Mouse (Mus musculus) liver, embryonic 13.5 days (tissue): Measurements from ENCODE around the gene Cdh26. TPM values are rescaled to one million over a fixed set of nuclear protein-coding genes. Genes with fewer than 3 reads are reported as not detected.

Experiments used
- ATAC-seq: fragments of 200-750 bp; cut with Nextera tagmentation; 2 replicates; pipeline ENCODE4 v1.8.0; 2017; ENCODE audit warnings: low read depth, mild to moderate bottlenecking, moderate number of reproducible peaks, moderate library complexity
- DNase-seq: peaks from one replicate; pipeline ENCODE4 v3.0.0; 2022
- H3K27ac ChIP-seq: fragments of 300-500 bp; sonication (generic); 2 replicates; pipeline ENCODE4 v1.5.1; 2015; ENCODE audit warnings: moderate library complexity, mild to moderate bottlenecking, inconsistent platforms
- H3K27me3 ChIP-seq: fragments of 300-500 bp; sonication (generic); 2 replicates; pipeline ENCODE4 v1.6.1; 2015; ENCODE audit warnings: mild to moderate bottlenecking, inconsistent platforms
- H3K36me3 ChIP-seq: fragments of 300-500 bp; sonication (generic); 2 replicates; pipeline ENCODE4 v1.6.1; 2015; ENCODE audit warnings: mild to moderate bottlenecking, inconsistent platforms
- H3K4me1 ChIP-seq: fragments of 300-500 bp; sonication (generic); replicated peaks from 2 replicates; pipeline ENCODE4 v1.6.1; 2015; ENCODE audit warnings: inconsistent platforms
- H3K4me2 ChIP-seq: fragments of 300-500 bp; sonication (generic); 2 replicates; pipeline ENCODE4 v1.6.1; 2015; ENCODE audit warnings: inconsistent platforms, mild to moderate bottlenecking, moderate library complexity
- H3K4me3 ChIP-seq: fragments of 300-500 bp; sonication (generic); replicated peaks from 2 replicates; pipeline ENCODE4 v1.5.1; 2015; ENCODE audit warnings: mild to moderate bottlenecking, inconsistent platforms
- H3K9ac ChIP-seq: fragments of 300-500 bp; sonication (generic); 2 replicates; pipeline ENCODE4 v1.6.1; 2015; ENCODE audit warnings: mild to moderate bottlenecking, inconsistent platforms
- H3K9me3 ChIP-seq: fragments of 300-500 bp; sonication (generic); replicated peaks from 2 replicates; pipeline ENCODE4 v1.6.1; 2016; ENCODE audit warnings: inconsistent platforms
- WGBS: fragments of 180-500 bp; shearing (Covaris S2); methylation state at CpG from one replicate; pipeline ENCODE4 v1.1.7; 2015; ENCODE audit not compliant: insufficient replicate concordance; 5-methylcytosine and 5-hydroxymethylcytosine counted together
- polyA plus RNA-seq: library from polyadenylated mRNA; unstranded; fragments of >200 nt; fragmentation: Nextera tagmentation; extraction: Ambion mirVana; gene quantifications from 2 replicates; pipeline ENCODE4 v1.2.1, GENCODE M21; 2015

Cdh26 gene
- polyA plus RNA-seq, 1 experiment from 2014 or later = 0.12 TPM

DNA sequence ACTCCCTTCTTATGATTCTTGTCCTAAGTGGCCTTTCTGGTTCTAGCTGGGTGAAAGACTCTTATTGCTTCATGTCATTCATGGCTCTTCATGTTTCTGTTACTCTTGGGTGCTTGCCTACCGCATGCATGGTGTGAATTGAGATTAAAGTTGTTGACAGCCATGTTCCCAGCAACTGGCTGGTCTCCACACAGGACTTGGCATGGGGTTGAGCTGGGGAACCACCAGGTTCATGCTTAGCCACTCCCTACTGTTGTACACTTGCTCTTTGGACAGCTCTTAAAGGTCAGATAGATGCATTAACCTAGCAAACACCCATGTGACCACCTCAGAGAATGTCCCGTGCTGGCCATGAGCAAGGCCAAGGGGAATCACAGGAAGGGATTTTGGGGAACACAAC is 50.6 kb downstream of the Cdh26 start:
- peak; percentile 68; the same call in 1 of the 2 replicates for ATAC-seq
- no peak for DNase-seq
- H3K9ac ChIP-seq = no peak overlapping the region
- no peaks in the 10 kb centered on the region for H3K4me1 ChIP-seq
- no peak overlapping the region for H3K4me3 ChIP-seq
- WGBS = 51% methylated on average over 2 of the region's 2 CpGs
- H3K36me3 ChIP-seq = no peaks in the 10 kb centered on the region
- H3K27ac ChIP-seq = no peak overlapping the region
- no peaks in the 10 kb centered on the region; the same call in 1 of the 2 replicates for H3K9me3 ChIP-seq
- H3K4me2 ChIP-seq = no peak overlapping the region
- H3K27me3 ChIP-seq = no peaks in the 10 kb centered on the region

GRCm38 (mm10) chr2:178483462-178483861 is 53.1 kb downstream of the Cdh26 start:
- no peaks in the 10 kb centered on the region for H3K4me1 ChIP-seq
- ATAC-seq (no peak), DNase-seq (no peak)
- no peak overlapping the region for H3K27ac ChIP-seq
- H3K9ac ChIP-seq = no peak overlapping the region
- no peaks in the 10 kb centered on the region for H3K36me3 ChIP-seq
- no peak overlapping the region for H3K4me3 ChIP-seq
- WGBS = 41% methylated on average over 10 of the region's 10 CpGs
- H3K9me3 ChIP-seq = no peaks in the 10 kb centered on the region
- no peaks in the 10 kb centered on the region for H3K27me3 ChIP-seq
- H3K4me2 ChIP-seq = no peak overlapping the region

DNA sequence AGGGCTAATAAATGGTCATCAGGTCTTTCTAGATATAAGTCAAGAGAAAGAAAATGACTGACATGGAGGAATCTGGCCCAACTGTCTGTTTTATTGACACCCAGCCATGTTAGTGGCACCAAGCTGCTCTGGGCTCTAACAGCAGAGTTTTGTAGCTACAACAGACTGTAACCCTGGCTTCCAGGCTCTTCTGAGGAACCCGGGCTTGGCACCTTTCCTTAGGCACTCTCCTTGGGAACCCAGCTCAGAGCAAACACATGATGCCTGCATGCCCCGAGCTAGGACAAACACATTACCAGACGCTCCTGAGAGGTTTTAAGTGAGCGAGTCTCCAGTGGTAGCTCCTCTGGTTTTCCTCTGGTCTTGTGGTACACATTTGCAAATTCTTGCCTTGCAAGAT is 57.9 kb downstream of the Cdh26 start:
- DNase-seq = no peak
- H3K4me2 ChIP-seq = no peak overlapping the region
- no peak overlapping the region for H3K9ac ChIP-seq
- no peaks in the 10 kb centered on the region for H3K9me3 ChIP-seq
- H3K4me3 ChIP-seq = no peak overlapping the region
- no peak overlapping the region for H3K27ac ChIP-seq
- WGBS = 69% methylated on average over 4 of the region's 4 CpGs
- no peaks in the 10 kb centered on the region for H3K4me1 ChIP-seq
- H3K27me3 ChIP-seq = no peaks in the 10 kb centered on the region
- no peak for ATAC-seq
- no peaks in the 10 kb centered on the region for H3K36me3 ChIP-seq

DNA sequence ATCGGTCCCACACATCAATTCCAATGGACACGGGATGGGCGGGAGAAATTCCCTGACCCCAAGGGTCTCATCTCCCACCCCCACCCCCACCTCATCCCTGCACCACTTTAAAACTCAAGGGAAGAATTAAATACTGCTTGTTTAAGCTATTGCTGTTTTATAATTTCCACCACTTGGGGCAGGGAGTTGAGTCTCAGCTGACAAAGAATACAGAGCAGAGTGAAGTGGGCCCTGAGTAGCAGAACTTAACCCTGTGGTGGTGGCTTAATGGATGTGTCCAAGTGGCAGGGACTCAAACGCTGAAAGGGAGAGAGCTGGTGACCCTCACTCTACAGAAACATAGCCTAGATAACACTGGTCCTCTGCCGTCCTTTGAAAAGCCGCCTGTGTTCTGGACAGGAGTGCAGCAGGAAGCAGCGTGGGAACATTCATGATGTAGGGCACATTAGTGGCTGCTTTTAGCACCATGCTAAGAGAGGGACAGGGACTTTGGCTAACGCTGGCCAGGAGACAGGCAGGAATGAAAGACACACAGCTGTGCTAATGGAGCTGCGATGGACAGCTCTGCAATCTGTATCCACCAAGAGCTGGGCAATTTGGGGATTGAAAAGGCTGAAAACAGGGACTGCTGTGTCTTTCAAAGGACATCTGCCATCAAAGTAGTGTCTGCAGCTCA is 60.1 kb downstream of the Cdh26 start:
- ATAC-seq = no peak
- no peak for DNase-seq
- H3K4me1 ChIP-seq = 0 out of 2 replicates have a peak, but pooled peaks cover 3% of the 10 kb centered on the region
- no peak overlapping the region for H3K4me2 ChIP-seq
- no peaks in the 10 kb centered on the region for H3K9me3 ChIP-seq
- H3K36me3 ChIP-seq = no peaks in the 10 kb centered on the region
- H3K27me3 ChIP-seq = no peaks in the 10 kb centered on the region
- WGBS = 61% methylated on average over 9 of the region's 9 CpGs
- H3K27ac ChIP-seq = no peak overlapping the region
- H3K9ac ChIP-seq = no peak overlapping the region
- no peak overlapping the region for H3K4me3 ChIP-seq

DNA sequence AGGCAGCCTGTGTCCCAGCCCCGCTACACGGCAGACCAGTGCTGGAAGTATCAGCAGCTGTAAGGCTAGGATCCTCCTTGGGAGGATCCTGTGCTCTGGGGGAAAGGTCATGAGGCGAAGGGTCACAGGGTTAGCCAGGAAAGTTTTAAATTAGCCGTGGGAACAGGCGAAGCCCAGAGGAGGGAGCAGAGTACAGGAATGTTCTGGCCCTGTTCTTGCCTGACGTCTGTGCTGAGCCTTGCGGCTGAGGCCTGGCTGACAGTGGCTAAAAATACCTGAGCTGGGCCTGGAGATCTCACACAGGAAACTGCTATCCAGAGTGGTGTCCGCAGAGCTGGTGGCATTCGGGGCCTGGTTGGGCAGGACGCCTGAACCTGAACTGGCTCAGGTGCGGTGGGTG is 63.7 kb downstream of the Cdh26 start:
- no peaks in the 10 kb centered on the region for H3K27me3 ChIP-seq
- H3K36me3 ChIP-seq = no peaks in the 10 kb centered on the region
- H3K4me3 ChIP-seq = no peak overlapping the region
- no peaks in the 10 kb centered on the region for H3K9me3 ChIP-seq
- no peak for DNase-seq
- ATAC-seq = 0 out of 2 replicates have a peak, but pooled peaks have one; percentile 11
- 0 out of 2 replicates have a peak, but pooled peaks cover 9% of the 10 kb centered on the region for H3K4me1 ChIP-seq
- 60% methylated on average over 11 of the region's 11 CpGs for WGBS
- no peak overlapping the region for H3K4me2 ChIP-seq
- no peak overlapping the region for H3K9ac ChIP-seq
- no peak overlapping the region for H3K27ac ChIP-seq

DNA sequence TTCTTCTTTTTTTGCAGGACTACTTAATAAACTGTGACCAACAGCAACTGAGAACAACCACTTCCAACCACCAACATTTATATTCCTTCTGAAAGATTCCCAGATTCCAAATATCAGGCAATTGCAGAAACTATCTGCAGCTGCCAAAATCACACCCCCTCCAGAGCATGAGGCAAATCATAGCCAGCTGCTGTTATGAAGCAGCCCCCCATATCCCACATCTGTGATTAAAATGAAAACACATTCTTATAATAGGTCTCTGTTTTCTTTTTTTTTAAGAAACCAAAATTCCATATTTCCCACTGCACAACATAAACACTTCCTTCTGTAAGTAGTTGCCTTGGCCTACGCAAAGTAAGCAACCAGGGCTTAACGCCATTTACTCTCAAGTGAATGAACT is 65.5 kb downstream of the Cdh26 start:
- no peak for ATAC-seq
- Histone ChIP-seq H3K27me3 (no peaks in the 10 kb centered on the region), H3K36me3 (no peaks in the 10 kb centered on the region), H3K4me3 (no peak overlapping the region), H3K27ac (no peak overlapping the region), H3K9ac (no peak overlapping the region), H3K4me2 (no peak overlapping the region), H3K4me1 (0 out of 2 replicates have a peak, but pooled peaks cover 9% of the 10 kb centered on the region), H3K9me3 (no peaks in the 10 kb centered on the region)
- WGBS = 85% methylated on average over 2 of the region's 2 CpGs
- DNase-seq = no peak

- Histone ChIP-seq H3K27me3 (no peaks in the 10 kb centered on the region), H3K4me3 (no peak overlapping the region), H3K4me1 (0 out of 2 replicates have a peak, but pooled peaks cover 9% of the 10 kb centered on the region), H3K27ac (no peak overlapping the region; the same call in 1 of the 2 replicates), H3K9ac (no peak overlapping the region), H3K4me2 (no peak overlapping the region), H3K9me3 (no peaks in the 10 kb centered on the region), H3K36me3 (no peaks in the 10 kb centered on the region)
- ATAC-seq (peak; percentile 24; the same call in 1 of the 2 replicates), DNase-seq (no peak)
- 0% methylated on average over 1 of the region's 1 CpGs for whole genome bisulfite sequencing
Measured at GRCm38 (mm10) chr2:178497900-178498299, 67.6 kb downstream of the Cdh26 start.

DNA sequence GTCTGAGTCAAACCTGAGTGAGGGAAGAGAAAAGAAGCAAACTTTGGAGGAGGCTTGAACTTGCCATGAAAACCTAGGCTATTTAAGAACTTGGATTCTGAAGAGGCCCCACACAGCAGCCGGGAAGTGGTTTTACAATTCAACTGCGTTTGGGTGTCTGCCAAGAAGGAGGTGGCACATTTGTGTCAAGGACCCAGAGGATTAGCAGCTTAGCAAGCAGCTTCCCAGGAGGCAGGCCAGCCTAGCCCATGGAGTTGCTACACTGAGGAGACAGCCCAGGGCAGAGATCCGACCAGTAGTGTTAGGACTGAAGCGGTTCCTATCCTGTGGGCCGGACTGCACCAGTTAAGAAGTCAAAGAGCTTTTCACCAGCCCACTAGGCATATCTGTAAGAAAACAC is 68.1 kb downstream of the Cdh26 start:
- 0 out of 2 replicates have a peak, but pooled peaks cover 9% of the 10 kb centered on the region for H3K4me1 ChIP-seq
- 44% methylated on average over 5 of the region's 5 CpGs for WGBS
- H3K36me3 ChIP-seq = no peaks in the 10 kb centered on the region
- H3K9ac ChIP-seq = no peak overlapping the region
- DNase-seq = no peak
- H3K27me3 ChIP-seq = no peaks in the 10 kb centered on the region
- no peak overlapping the region for H3K4me2 ChIP-seq
- H3K9me3 ChIP-seq = no peaks in the 10 kb centered on the region
- no peak overlapping the region; the same call in 1 of the 2 replicates for H3K27ac ChIP-seq
- no peak for ATAC-seq
- no peak overlapping the region for H3K4me3 ChIP-seq

DNA sequence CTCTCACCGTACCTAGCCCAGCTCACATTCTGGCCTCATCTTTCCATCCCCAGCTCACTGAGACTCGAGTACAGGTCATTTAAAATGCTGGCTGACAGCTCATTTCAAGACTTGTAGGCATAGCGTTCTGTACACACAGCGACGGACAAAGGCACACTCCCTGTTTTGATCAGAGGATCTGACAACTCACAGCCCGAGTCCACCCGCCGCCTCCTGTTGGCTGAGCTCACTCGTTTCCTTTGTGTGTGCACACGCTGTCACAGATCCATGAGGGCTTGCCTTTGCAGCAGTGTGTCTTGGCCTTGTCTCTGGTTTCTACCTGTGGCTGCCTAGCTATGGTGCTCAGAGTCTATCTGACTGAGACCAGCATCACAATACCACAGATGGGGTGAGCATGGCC is 72.1 kb downstream of the Cdh26 start:
- Histone ChIP-seq H3K9ac (no peak overlapping the region), H3K9me3 (no peaks in the 10 kb centered on the region), H3K36me3 (no peaks in the 10 kb centered on the region), H3K4me3 (no peak overlapping the region), H3K27ac (no peak overlapping the region), H3K4me2 (no peak overlapping the region), H3K27me3 (no peaks in the 10 kb centered on the region), H3K4me1 (0 out of 2 replicates have a peak, but pooled peaks cover 6% of the 10 kb centered on the region)
- 70% methylated on average over 10 of the region's 10 CpGs for WGBS
- DNase-seq (no peak), ATAC-seq (no peak)

- H3K9me3 ChIP-seq = no peaks in the 10 kb centered on the region
- ATAC-seq (peak; percentile 78), DNase-seq (peak; percentile 16)
- H3K9ac ChIP-seq = no peak overlapping the region
- 7% methylated on average over 12 of the region's 12 CpGs for WGBS
- H3K27ac ChIP-seq = no peak overlapping the region; the same call in 1 of the 2 replicates
- H3K4me2 ChIP-seq = no peak overlapping the region
- no peaks in the 10 kb centered on the region for H3K27me3 ChIP-seq
- H3K4me1 ChIP-seq = no peaks in the 10 kb centered on the region
- H3K36me3 ChIP-seq = no peaks in the 10 kb centered on the region
- H3K4me3 ChIP-seq = no peak overlapping the region
Measured at GRCm38 (mm10) chr2:178506056-178506455, 75.7 kb downstream of the Cdh26 start.

- peak; percentile 18 for DNase-seq
- ATAC-seq = no peak
- 38% methylated on average over 6 of the region's 6 CpGs for WGBS
- Histone ChIP-seq H3K36me3 (no peaks in the 10 kb centered on the region), H3K4me3 (no peak overlapping the region), H3K4me2 (no peak overlapping the region), H3K9ac (no peak overlapping the region), H3K27me3 (no peaks in the 10 kb centered on the region), H3K27ac (no peak overlapping the region), H3K4me1 (no peaks in the 10 kb centered on the region), H3K9me3 (no peaks in the 10 kb centered on the region)
Measured at GRCm38 (mm10) chr2:178507379-178508014, 77.2 kb downstream of the Cdh26 start.
